Mouse (Mus musculus): ENCODE results near the gene Tns1. TPM values are rescaled to one million over a fixed set of nuclear protein-coding genes. Genes with fewer than 3 reads are reported as not detected.
A peak's percentile ranks its signal among the peaks of the same experiment; 100 is the strongest.

Tns1 gene
- polyA plus RNA-seq, 1 experiment from 2014 or later, result 65.4 TPM

- DNase-seq (ENCODE audit: low spot score) (no peak), ATAC-seq (replicated peaks; ENCODE audit: low FRiP score, low read depth) (no peak)
- WGBS, result 52% methylated on average over 3 of the region's 3 CpGs
- Histone ChIP-seq H3K4me2 (ENCODE audit: low read length) (no peak overlapping the region), H3K4me3 (replicated peaks; ENCODE audit: low read depth, low read length) (no peak overlapping the region), H3K9ac (ENCODE audit: low read depth, low read length) (no peak overlapping the region), H3K36me3 (ENCODE audit: insufficient read depth, low read length) (peaks cover 6% of the 10 kb centered on the region; the same call in 1 of the 2 replicates), H3K9me3 (replicated peaks; ENCODE audit: low read length) (no peaks in the 10 kb centered on the region), H3K27me3 (ENCODE audit: insufficient read depth, low read length) (no peaks in the 10 kb centered on the region), H3K4me1 (replicated peaks; ENCODE audit: insufficient read depth, low read length) (peaks cover 57% of the 10 kb centered on the region), H3K27ac (no peak overlapping the region)
- no peak for TF ChIP-seq CTCF (IDR thresholded peaks at IDR 0.05; ENCODE audit: low read depth)
Measured at GRCm38 (mm10) chr1:74005020-74005419, 119.2 kb downstream of the Tns1 start.

- Histone ChIP-seq H3K4me3 (replicated peaks; ENCODE audit: low read depth, low read length) (no peak overlapping the region), H3K27ac (no peak overlapping the region), H3K4me2 (ENCODE audit: low read length) (no peak overlapping the region), H3K36me3 (ENCODE audit: insufficient read depth, low read length) (peaks cover 8% of the 10 kb centered on the region; the same call in 1 of the 2 replicates), H3K9ac (ENCODE audit: low read depth, low read length) (no peak overlapping the region), H3K4me1 (replicated peaks; ENCODE audit: insufficient read depth, low read length) (peaks cover 57% of the 10 kb centered on the region), H3K27me3 (ENCODE audit: insufficient read depth, low read length) (no peaks in the 10 kb centered on the region), H3K9me3 (replicated peaks; ENCODE audit: low read length) (no peaks in the 10 kb centered on the region)
- no peak for DNase-seq (ENCODE audit: low spot score)
- 81% methylated on average over 2 of the region's 2 CpGs for WGBS
- no peak for TF ChIP-seq CTCF (IDR thresholded peaks at IDR 0.05; ENCODE audit: low read depth)
- ATAC-seq (replicated peaks; ENCODE audit: low FRiP score, low read depth), result no peak
Measured at GRCm38 (mm10) chr1:74003723-74004122, 120.5 kb downstream of the Tns1 start.

GRCm38 (mm10) chr1:74001449-74001820 lies 122.8 kb downstream of the Tns1 start:
- Histone ChIP-seq H3K9me3 (replicated peaks; ENCODE audit: low read length) (no peaks in the 10 kb centered on the region), H3K27me3 (ENCODE audit: insufficient read depth, low read length) (no peaks in the 10 kb centered on the region), H3K27ac (peak overlapping the region; percentile 89), H3K4me3 (replicated peaks; ENCODE audit: low read depth, low read length) (no peak overlapping the region), H3K36me3 (ENCODE audit: insufficient read depth, low read length) (peaks cover 12% of the 10 kb centered on the region), H3K4me2 (ENCODE audit: low read length) (no peak overlapping the region), H3K4me1 (replicated peaks; ENCODE audit: insufficient read depth, low read length) (peaks cover 43% of the 10 kb centered on the region), H3K9ac (ENCODE audit: low read depth, low read length) (0 out of 2 replicates have a peak overlapping the region, but pooled peaks have one; percentile 27)
- no peak for TF ChIP-seq CTCF (IDR thresholded peaks at IDR 0.05; ENCODE audit: low read depth)
- 41% methylated on average over 10 of the region's 10 CpGs for WGBS
- DNase-seq (ENCODE audit: low spot score) (no peak), ATAC-seq (replicated peaks; ENCODE audit: low FRiP score, low read depth) (no peak)

- no peak overlapping the region for H3K4me2 ChIP-seq (ENCODE audit: low read length)
- no peak for ATAC-seq (replicated peaks; ENCODE audit: low FRiP score, low read depth)
- peak overlapping the region; percentile 89 for H3K27ac ChIP-seq
- H3K9ac ChIP-seq (ENCODE audit: low read depth, low read length), result 0 out of 2 replicates have a peak overlapping the region, but pooled peaks have one; percentile 27
- TF ChIP-seq CTCF (IDR thresholded peaks at IDR 0.05; ENCODE audit: low read depth), result no peak
- peaks cover 42% of the 10 kb centered on the region for H3K4me1 ChIP-seq (replicated peaks; ENCODE audit: insufficient read depth, low read length)
- H3K4me3 ChIP-seq (replicated peaks; ENCODE audit: low read depth, low read length), result no peak overlapping the region
- H3K27me3 ChIP-seq (ENCODE audit: insufficient read depth, low read length), result no peaks in the 10 kb centered on the region
- H3K36me3 ChIP-seq (ENCODE audit: insufficient read depth, low read length), result peaks cover 16% of the 10 kb centered on the region
- WGBS, result 55% methylated on average over 2 of the region's 2 CpGs
- DNase-seq (ENCODE audit: low spot score), result no peak
- H3K9me3 ChIP-seq (replicated peaks; ENCODE audit: low read length), result no peaks in the 10 kb centered on the region
Measured at GRCm38 (mm10) chr1:74000810-74001448, 123.3 kb downstream of the Tns1 start.

GRCm38 (mm10) chr1:74000191-74000651 lies 124.0 kb downstream of the Tns1 start:
- peaks cover 22% of the 10 kb centered on the region for H3K36me3 ChIP-seq (ENCODE audit: insufficient read depth, low read length)
- H3K4me1 ChIP-seq (replicated peaks; ENCODE audit: insufficient read depth, low read length), result peaks cover 41% of the 10 kb centered on the region
- H3K27me3 ChIP-seq (ENCODE audit: insufficient read depth, low read length), result no peaks in the 10 kb centered on the region
- H3K9me3 ChIP-seq (replicated peaks; ENCODE audit: low read length), result no peaks in the 10 kb centered on the region
- H3K27ac ChIP-seq, result peak overlapping the region; percentile 89
- no peak for TF ChIP-seq CTCF (IDR thresholded peaks at IDR 0.05; ENCODE audit: low read depth)
- H3K4me2 ChIP-seq (ENCODE audit: low read length), result no peak overlapping the region
- no peak overlapping the region for H3K4me3 ChIP-seq (replicated peaks; ENCODE audit: low read depth, low read length)
- 14% methylated on average over 5 of the region's 5 CpGs for WGBS
- peak; percentile 49 for ATAC-seq (replicated peaks; ENCODE audit: low FRiP score, low read depth)
- no peak overlapping the region for H3K9ac ChIP-seq (ENCODE audit: low read depth, low read length)
- DNase-seq (ENCODE audit: low spot score), result peak; percentile 70

GRCm38 (mm10) chr1:73999533-73999932 lies 124.7 kb downstream of the Tns1 start:
- H3K36me3 ChIP-seq (ENCODE audit: insufficient read depth, low read length), result peaks cover 26% of the 10 kb centered on the region
- no peaks in the 10 kb centered on the region for H3K27me3 ChIP-seq (ENCODE audit: insufficient read depth, low read length)
- no peak for DNase-seq (ENCODE audit: low spot score)
- H3K4me3 ChIP-seq (replicated peaks; ENCODE audit: low read depth, low read length), result no peak overlapping the region
- H3K27ac ChIP-seq, result peak overlapping the region; percentile 89
- no peaks in the 10 kb centered on the region for H3K9me3 ChIP-seq (replicated peaks; ENCODE audit: low read length)
- no peak overlapping the region for H3K9ac ChIP-seq (ENCODE audit: low read depth, low read length)
- TF ChIP-seq CTCF (IDR thresholded peaks at IDR 0.05; ENCODE audit: low read depth), result no peak
- no peak overlapping the region for H3K4me2 ChIP-seq (ENCODE audit: low read length)
- WGBS, result 72% methylated on average over 5 of the region's 5 CpGs
- ATAC-seq (replicated peaks; ENCODE audit: low FRiP score, low read depth), result no peak
- peaks cover 36% of the 10 kb centered on the region for H3K4me1 ChIP-seq (replicated peaks; ENCODE audit: insufficient read depth, low read length)

Data from kidney, postnatal 0 days (tissue).